Mouse (Mus musculus): ENCODE measurements around the gene Hrasls5.

Gene Hrasls5

DNA sequence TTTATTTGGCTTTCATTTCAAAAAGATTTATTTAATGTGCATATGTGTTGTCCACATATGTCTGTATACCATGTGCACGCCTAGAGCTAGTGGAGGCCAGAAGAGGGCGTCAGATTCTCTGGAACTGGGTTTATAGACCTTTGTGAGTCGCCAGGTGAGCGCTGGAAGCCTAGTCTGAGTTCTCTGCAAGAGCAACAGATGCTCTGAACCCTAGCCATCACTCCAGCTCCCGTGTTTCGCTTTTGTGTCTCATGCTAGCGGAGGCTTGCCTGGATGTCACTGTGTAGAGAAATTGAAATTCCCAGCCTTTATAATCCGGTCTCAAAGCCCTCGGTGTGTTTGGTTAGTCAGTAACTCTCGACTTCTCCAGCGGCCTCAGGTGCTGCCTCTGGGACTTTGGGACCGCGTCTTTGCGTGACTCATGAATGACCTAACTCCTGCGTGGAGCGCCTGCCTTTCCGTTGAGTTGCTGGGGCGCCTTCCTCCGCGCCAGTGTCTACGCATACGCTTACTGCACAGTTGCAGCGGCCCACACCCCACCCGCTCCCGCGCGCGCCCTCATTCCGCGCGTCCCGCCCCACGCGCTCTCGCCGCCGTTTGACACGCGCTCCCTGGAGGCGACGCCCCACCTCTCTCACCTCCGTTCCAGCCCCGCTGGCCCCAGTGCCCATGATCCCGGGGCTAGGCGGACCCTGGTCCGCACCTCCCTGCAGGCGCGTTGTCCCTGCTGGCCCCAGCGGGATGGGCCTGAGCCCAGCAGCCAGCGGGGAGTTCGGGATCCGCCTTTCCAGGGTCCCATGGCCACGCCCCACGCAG lies at the start of gene Hrasls5:
TSS of gene Hrasls5 (plus strand) at position 600 of the 816 bp plus-strand sequence.
- no peak for DNase-seq (ENCODE audit: low spot score)

DNA sequence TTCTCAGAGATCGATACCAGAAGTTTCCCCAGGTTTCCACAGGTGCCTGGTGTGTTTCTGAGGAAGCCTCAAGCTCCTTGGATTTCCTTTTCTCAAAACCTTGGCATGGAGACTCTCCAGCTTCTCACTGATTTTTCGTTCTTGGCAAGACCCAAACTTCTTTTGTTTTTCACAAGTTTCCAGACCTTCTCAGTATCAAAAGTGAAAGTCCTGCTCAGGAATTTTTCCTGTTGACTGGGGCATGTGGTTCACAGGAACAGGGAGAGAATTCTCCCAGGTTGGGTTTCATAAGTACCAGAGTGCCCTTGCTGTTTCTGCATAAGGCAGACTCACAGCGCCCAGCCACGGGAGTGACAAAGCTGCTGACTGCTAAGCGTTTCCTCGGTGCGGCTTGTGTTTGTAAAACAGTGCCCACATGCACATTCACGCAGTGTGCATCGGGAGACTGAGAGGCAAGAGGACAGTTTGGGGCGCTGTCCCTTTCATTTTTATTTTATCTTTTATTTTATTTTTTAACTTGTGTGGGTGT lies 49.7 kb upstream of the Hrasls5 start:
- DNase-seq (ENCODE audit: low spot score): peak; percentile 51

DNA sequence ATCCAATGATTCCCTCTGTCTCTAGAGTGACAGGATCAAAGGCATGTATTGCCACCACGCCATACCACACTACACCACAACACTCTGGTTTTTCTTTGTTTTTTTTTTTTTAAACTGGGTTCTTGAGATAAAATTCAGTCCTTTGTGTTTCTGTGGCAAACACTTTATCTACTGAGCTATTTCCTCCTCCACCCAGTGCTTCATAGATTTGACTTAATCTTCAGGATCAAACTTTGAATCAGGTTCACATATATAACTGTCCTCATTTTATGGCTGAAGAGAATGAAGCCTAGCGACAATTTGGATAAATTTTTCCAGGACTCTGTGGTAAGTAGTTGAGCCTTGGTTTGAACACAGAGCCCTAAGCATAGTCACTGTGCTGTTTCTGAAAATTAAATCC lies 48.7 kb upstream of the Hrasls5 start:
- no peak for DNase-seq (ENCODE audit: low spot score)

DNA sequence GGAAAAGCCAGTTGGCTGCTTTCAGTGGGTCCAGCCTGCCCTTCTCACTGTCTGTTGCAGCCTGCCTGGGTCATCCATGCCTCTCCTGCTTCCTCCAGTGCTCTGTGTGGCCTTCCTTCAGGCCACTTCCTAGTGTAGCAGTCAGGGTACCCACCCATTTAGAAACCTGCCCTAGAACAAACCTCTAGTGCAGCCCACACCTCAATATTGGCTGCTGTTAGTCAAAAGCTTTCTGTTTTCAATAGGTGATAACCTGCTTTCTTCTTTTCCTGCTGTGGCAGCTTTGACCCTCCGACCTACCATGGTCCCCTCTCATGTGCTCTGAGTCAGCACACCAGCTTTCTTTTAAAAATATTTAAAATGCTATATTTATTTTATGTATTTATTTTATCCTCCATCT lies 47.9 kb upstream of the Hrasls5 start:
- no peak for DNase-seq (ENCODE audit: low spot score)

DNA sequence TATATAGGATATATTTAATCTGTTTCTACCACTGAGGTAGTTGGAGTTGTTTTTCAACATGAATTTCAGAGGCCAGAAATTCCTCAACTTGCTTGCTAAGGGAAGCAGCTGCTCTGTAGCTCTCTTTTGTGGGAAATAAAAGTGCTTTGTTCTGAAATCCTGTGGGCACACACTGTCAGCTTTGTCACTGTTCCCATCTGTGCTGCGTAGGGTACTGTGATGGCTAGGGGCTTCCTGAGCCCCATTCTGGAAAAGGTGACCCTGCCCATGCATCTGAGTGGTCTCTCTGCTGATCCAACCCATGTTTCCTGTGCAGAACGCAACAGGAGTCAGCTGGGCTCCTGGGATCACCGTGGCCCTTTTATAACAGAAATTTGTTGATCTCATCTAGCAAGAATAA lies 45.5 kb upstream of the Hrasls5 start:
- no peak for DNase-seq (ENCODE audit: low spot score)

DNA sequence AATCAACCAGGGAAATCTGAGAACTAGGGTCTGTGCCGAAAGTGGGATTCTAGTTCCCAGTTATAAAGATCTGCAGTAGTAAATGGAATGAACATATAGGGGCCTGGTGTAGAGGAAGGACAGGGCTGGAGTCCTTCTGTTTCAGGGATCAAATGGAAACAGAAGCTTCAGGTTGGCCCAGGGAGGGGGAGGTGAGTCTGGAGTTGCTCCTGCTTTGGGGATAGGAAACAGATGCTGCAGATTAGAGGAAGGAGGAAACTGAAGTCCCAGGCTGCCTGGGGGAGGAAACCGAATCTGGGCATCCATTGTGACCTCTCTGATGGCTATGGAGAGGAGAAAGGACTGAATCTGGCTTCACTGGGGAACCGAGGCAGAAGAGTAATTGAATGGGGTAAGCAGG lies 44.0 kb upstream of the Hrasls5 start:
- DNase-seq (ENCODE audit: low spot score): no peak

DNA sequence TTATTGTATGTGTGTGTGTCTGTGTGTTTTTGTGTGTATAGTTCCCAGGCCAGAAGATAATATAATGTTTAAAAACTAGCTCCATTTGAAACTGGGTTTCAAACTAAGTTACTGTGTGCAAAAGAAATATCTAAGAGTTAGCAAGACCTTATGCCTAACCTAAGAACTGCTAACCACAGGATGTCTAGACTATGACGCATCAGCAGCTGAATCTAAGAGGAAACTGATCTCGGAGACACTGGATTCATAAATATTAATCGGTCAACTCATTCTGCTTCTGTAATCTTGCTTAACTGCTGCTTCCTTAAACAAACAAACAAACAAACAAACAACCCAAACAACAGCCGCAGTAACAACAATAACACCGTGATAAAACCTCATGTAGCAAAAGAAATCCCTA lies 42.7 kb upstream of the Hrasls5 start:
- DNase-seq (ENCODE audit: low spot score): no peak

DNA sequence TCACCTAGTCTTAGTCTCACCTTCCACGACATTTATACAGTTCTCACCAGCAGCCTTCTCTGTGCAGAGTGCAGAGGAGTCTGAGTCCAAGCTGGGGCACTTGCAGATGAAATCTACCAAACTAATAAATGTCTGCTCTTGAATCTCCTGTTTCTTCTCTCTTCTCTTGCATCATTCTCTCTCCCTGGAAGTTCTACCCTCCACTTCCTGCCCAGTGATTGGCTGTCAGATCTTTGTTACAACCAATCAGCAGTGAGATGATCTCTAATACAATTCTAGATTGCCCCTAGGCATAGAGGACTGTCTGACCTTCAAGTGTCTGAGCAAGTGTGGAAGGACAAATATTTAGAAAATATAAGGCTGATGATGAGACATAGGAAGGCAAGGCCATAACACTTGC lies 36.2 kb upstream of the Hrasls5 start:
- DNase-seq (ENCODE audit: low spot score): no peak

DNA sequence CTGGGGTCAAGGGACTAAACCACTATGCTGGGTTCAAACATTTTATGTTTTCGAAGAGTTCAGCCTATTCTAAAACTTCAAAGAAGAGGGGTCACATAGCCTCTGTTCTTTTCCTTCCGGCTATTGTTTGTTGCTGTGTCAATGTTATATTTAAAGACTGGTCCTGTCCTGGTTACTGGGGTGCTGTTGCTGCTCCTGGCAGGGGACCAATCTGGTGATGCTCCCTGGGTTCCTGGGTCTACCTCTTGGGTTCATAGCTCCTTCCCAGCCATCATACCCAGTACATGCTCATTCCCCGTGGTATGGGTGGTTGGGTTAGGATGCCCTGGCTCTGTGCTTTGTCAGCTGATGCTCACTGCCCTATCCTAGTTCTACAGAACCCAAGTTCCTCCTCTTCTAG lies 34.6 kb upstream of the Hrasls5 start:
- DNase-seq (ENCODE audit: low spot score): no peak

DNA sequence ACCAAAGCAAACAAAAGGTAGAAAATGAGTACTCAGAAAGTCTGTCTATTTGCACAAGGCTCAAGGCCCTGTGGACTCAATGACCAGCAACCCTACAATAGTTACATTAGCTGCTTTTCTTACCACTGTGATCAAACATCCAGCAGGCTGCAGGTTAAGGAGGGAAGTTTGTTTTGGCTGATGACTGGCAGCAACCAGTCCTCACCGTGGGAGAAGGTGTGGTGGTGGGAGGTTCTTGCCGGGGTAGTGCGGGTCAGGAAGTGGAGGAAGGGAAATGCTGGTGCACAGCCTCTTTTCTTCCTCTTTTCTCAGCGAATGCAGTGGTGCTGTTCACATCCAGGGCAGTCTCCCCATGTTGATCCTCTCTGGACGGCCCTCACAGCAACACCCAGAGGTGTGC lies 31.3 kb upstream of the Hrasls5 start:
- no peak for DNase-seq (ENCODE audit: low spot score)

DNA sequence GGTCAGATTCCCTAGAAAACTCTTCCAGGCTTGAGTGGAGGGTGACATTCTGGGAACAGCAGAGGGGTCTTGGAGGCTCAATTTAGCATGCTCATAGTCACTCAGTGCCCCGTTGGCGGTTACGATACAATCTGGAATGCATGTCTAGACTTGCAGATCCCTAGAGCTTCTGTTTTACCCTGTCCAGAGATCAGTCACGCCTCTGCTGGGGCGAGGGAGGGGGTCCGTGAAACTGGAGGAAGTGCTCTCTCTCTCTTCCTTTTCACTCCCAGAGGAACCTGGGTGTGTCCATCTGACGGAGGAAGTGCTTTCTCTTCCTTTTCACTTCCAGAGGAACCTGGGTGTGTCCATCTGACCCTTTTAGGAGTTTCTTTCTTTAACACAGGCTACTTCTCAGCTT lies 29.2 kb upstream of the Hrasls5 start:
- DNase-seq (ENCODE audit: low spot score): no peak

DNA sequence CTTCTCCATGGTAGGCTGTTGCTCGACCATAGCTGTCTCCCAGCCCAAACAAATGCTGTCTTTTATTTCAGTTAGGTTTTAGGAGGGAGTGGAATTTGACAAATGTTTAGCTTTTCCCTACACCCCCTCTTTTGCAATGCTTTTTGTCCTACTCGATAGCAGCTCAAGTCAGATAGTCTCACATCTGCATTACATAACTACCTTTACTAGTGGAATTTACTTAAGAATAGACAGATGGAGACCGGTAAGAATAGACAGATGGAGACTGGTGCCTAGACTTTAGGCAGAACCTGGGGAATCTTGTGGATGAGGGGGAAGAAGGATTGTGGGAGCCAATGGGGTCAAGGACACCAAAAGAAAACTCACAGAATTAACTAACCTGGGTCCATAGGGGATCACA lies 28.7 kb upstream of the Hrasls5 start:
- DNase-seq (ENCODE audit: low spot score): no peak

DNA sequence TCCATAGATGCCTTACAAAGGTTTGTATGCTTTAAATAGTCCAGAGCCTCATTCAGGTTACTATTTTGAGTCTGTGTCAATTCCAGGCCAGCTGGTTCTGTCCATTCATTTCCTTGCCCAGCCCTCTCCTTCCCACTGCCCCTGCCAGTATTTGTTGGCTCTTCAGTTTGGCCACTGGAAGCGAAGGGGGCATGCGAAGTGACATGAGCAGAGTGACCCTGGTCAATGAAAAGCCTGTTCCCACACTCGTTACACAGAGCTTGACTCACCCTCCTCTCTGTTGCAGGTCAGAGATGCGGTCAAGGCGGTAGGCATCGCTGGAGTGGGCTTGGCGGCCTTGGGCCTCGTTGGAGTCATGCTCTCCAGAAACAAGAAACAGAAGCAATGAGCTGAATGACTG lies 27.1 kb upstream of the Hrasls5 start:
- no peak for DNase-seq (ENCODE audit: low spot score)

DNA sequence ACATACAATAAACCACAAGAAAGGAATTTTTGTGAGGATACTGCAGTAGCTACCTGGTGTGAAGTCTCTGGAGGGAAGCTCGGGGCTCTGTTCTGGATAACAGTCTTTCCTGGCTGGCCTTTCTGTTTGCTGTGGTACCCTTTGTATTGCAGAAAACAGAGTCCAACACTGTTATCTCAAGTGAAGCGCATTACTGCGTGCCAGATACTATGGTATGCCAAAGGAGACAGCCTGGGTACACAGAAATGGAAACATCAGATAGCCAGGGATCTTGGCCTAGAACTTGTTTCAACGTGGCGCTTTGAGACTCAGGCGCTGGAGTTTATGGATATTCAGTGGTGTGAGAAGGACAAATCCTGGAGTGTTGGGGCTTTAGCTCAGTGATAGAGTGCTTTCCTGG lies 26.6 kb upstream of the Hrasls5 start:
- DNase-seq (ENCODE audit: low spot score): no peak

DNA sequence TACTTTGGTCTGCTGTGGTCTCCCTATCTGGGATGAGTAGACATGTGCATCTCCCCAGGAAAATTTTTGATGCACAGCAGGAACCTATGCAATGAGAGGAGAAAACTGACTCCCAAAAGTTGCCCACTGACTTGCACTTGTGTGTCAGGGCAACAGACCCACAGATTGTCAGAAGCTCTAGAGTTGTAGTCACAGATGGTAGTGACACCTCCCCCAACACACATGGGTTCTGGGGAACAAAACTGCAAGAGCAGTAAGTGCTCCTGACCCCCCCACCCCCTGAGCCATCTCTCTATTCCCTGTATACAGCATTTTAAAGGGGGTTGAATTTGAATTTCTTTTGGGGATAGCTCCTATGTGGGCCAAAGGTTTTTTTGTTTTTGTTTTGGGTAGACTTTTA lies 21.5 kb upstream of the Hrasls5 start:
- DNase-seq (ENCODE audit: low spot score): no peak

DNA sequence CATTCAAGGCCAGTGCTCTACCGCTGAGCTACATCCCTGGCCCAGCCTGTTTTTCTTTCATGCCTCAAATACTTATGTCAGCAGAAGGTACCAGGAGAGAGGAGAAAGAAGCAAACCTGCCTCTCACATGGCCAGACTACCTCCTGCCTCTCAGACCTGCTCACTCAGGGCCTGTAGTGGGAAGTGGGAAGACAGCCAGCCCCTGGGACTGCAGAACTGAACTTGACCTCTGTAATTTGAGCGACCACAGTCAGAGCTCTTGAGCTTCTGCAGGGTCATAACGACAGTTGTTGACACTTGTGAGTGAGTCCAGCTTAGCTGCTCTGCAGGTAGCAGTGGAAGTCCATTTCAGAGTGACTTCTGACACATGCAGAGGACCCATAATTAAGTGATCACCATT lies 20.3 kb upstream of the Hrasls5 start:
- DNase-seq (ENCODE audit: low spot score): peak; percentile 62

DNA sequence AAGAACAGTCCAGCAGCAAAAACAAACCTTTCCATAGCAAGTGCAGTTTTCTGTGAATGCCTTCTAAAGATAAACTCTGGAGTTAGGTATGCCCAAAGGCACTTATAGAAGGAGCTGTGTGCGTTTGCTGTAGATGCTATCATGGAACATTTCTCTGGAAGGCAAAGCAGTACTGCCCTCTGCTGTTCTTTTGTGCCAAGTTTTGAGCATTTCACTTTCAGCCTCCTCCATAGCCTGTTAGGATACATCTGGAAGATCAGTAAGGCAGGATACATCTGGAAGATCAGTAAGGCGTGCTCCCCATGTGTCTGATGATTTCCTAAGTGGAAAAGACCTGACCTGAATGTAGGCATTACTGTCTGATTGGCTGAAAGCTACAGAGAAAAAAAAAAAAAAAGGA lies 16.8 kb upstream of the Hrasls5 start:
- peak; percentile 84 for DNase-seq (ENCODE audit: low spot score)

DNA sequence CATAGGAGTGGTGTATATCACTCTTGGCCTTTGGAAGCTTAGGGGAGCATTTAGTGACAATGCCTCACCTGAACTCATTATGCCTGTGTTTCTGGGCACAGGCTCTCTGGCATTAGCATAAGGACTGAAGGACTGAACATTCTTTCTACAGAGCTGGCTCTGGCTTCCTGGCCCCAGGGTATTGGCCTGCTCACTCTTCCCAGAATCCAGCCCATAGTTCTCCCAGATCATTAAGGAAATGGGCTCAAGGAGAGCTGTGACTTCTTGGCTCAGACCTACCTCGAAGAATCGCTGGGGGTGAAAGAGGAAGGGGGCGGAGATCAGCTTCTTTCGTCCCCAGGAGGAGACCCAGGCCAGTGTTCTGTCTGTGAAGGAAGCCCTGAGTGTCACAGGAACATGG lies 13.9 kb upstream of the Hrasls5 start:
- DNase-seq (ENCODE audit: low spot score): peak; percentile 78

DNA sequence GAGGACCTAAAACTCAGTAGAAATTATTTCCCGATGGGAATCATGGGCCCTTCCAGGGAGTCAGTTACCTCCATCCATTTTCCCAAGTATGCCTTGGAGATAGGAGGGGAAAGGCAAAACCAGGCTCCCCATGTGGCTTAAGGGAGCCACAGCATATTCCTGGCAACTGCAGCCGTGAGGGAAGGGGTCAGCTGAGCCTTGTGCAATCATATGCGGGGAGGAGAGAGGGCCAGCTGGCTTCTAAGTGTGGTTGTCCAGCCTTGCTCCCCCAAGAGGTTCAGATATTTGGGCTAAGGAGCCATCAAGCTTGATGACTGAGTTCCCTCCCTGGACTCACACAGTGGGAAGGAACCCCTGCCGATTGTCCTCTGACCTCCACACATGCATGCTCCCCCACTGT lies 10.8 kb upstream of the Hrasls5 start:
- peak; percentile 97 for DNase-seq (ENCODE audit: low spot score)

DNA sequence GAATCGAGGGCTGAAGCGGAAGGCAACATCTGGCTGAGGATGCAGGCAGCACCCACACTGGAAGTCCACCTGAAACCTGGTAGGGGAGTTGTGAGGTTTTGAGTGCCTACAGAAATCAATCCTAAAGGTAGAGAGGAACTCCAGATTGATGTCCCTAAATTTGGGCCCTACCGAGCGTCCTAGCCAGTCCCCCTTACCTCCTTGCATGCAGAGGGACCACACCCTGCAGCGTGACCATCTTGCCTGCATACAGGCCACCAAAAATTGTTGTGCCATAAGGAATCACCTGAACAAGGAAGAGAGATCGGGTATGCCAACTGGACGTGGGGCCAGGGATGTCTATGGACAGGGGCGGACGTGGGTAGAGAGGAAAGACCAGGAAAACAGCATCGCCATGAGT lies 8.2 kb upstream of the Hrasls5 start:
- DNase-seq (ENCODE audit: low spot score): no peak

DNA sequence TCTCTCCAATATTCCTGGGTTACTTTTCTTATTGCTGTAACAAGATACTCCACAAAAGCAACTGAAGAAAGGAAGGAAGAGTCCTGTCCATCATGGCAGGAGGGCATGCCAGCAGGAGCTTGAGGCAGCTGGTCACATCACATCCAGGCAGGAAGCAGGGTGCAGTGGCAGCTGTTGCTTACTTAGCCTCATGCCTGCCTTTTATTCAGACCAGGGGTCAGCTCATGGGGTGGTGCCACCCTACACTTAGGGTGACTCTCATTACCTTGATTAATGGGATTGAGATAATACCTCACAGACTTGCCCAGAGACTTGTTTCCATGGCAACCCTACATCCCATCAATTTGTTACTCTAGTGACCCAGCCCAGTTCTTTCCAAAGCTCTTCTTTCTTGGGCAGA lies 7.3 kb upstream of the Hrasls5 start:
- peak; percentile 32 for DNase-seq (ENCODE audit: low spot score)

DNA sequence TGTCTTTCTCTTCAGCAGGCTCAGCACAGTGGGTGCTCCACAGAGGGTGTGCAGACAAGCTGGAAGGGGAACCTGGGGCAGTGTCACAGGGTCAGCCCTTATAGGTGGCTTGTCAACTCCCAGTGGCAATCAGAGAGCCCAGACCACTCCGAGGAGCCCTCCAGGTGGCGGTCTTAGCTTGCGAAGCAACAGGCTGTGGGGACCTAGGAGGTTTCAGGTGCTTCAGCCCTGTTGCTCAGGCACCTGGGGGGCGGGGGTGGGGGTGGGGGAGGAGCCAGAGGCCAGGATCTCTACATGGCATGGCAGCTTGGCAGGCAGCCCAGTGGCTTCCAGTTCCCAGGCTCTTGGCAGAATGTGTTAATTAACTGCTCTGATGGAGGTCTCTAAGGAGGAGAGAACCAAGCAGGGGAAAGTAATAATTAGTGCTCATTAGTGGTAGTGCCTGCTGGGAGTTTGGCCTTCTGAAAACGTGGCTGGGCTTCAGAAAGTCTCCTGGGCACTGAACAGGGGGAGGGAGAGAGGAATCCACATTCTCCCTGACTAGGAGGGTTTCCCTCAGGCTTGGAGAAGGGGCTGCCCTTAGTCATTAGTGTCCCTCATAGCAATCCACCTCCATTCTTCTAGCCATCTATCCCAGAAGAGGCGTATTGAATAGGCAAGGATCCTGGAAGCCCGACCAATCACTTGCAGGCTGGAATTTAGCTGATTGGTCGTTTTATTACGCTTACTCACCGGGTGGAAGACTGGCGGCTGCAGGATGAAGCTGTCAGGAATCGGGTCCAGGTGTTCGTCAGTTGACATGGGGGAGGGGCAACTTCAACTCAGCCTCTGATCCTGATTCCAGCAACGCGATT lies 6.2 kb upstream of the Hrasls5 start:
- peak; percentile 81 for DNase-seq (ENCODE audit: low spot score)

Measured in adipocyte (in vitro differentiated cells).